Mouse (Mus musculus): Measurements from ENCODE around the gene Gga3.
A peak's percentile ranks its signal among the peaks of the same experiment; 100 is the strongest.

Gga3 gene

GRCm38 (mm10) chr11:115630532-115631504, 27.0 kb upstream of the Gga3 start:
- DNase-seq (ENCODE audit: low spot score): peak; percentile 64

GRCm38 (mm10) chr11:115629734-115630531, 26.1 kb upstream of the Gga3 start:
- no peak for DNase-seq (ENCODE audit: low spot score)

GRCm38 (mm10) chr11:115628465-115629101, 24.7 kb upstream of the Gga3 start:
- no peak for DNase-seq (ENCODE audit: low spot score)

- DNase-seq (ENCODE audit: low spot score): peak; percentile 95
These were observed 24.0 kb upstream of the Gga3 start, which contains the start of gene Slc25a19 for GRCm38 (mm10) chr11:115627705-115628464. Gene Slc25a19, minus strand, starts transcription at chr11:115628295.

- no peak for DNase-seq (ENCODE audit: low spot score)
These were observed 23.2 kb upstream of the Gga3 start for GRCm38 (mm10) chr11:115626824-115627616.

- DNase-seq (ENCODE audit: low spot score): no peak
These were observed 22.0 kb upstream of the Gga3 start for GRCm38 (mm10) chr11:115625877-115626276.

- DNase-seq (ENCODE audit: low spot score): no peak
These were observed 19.7 kb upstream of the Gga3 start for GRCm38 (mm10) chr11:115623487-115624070.

GRCm38 (mm10) chr11:115619949-115620348, 16.1 kb upstream of the Gga3 start:
- no peak for DNase-seq (ENCODE audit: low spot score)

GRCm38 (mm10) chr11:115618732-115619516, 15.1 kb upstream of the Gga3 start:
- no peak for DNase-seq (ENCODE audit: low spot score)

- no peak for DNase-seq (ENCODE audit: low spot score)
These were observed 14.2 kb upstream of the Gga3 start for GRCm38 (mm10) chr11:115618001-115618400.

GRCm38 (mm10) chr11:115616893-115617292, 13.0 kb upstream of the Gga3 start:
- DNase-seq (ENCODE audit: low spot score): no peak

GRCm38 (mm10) chr11:115616371-115616770, 12.5 kb upstream of the Gga3 start:
- no peak for DNase-seq (ENCODE audit: low spot score)

GRCm38 (mm10) chr11:115615875-115616274, 12.0 kb upstream of the Gga3 start:
- DNase-seq (ENCODE audit: low spot score): no peak

GRCm38 (mm10) chr11:115615108-115615825, 11.4 kb upstream of the Gga3 start:
- DNase-seq (ENCODE audit: low spot score): no peak

- no peak for DNase-seq (ENCODE audit: low spot score)
These were observed 10.7 kb upstream of the Gga3 start for GRCm38 (mm10) chr11:115614346-115615107.

- DNase-seq (ENCODE audit: low spot score): no peak
These were observed 9.5 kb upstream of the Gga3 start for GRCm38 (mm10) chr11:115613138-115613945.
